Mouse (Mus musculus): ENCODE measurements around the gene Btbd9. TPM values are rescaled to one million over a fixed set of nuclear protein-coding genes. Genes with fewer than 3 reads are reported as not detected.
A peak's percentile ranks its signal among the peaks of the same experiment; 100 is the strongest.

Gene Btbd9
- total and polyA plus RNA-seq, 3 experiments, result 24.7 to 33.8 TPM; not detected in 1

GRCm38 (mm10) chr17:30530542-30530940 lies 45.7 kb downstream of the Btbd9 start:
- Histone ChIP-seq H3K79me2 (ENCODE audit: control insufficient read depth, insufficient read depth, low read length, poor library complexity) (no peaks in the 10 kb centered on the region), H3K4me3 (ENCODE audit: control insufficient read depth in 1 of 2, insufficient read depth in 1 of 2, low read depth in 2 of 2, low read length in 2 of 2) (no peak overlapping the region), H3K36me3 (ENCODE audit: control insufficient read depth in 1 of 2, insufficient read depth in 2 of 2, low read length in 2 of 2) (no peaks in the 10 kb centered on the region), H3K9me3 (replicated peaks; ENCODE audit: insufficient read depth, low read length) (no peaks in the 10 kb centered on the region), H3K9ac (ENCODE audit: control insufficient read depth, low read depth, low read length, poor library complexity, severe bottlenecking) (no peak overlapping the region), H3K4me1 (ENCODE audit: control insufficient read depth in 1 of 2, insufficient read depth in 2 of 2, low read length in 2 of 2) (no peaks in the 10 kb centered on the region), H3K27ac (ENCODE audit: control insufficient read depth, low read depth, low read length) (no peak overlapping the region), H3K27me3 (ENCODE audit: control insufficient read depth in 1 of 2, insufficient read depth in 2 of 2, low read length in 2 of 2) (no peaks in the 10 kb centered on the region)
- DNase-seq (ENCODE audit: low read depth, low spot score), result no peak
- TF ChIP-seq ZMIZ1 (IDR thresholded peaks at IDR 0.05; ENCODE audit: low read depth, low read length), result no peak
- TF ChIP-seq MAZ (IDR thresholded peaks at IDR 0.05; ENCODE audit: low read depth, low read length), result no peak
- TF ChIP-seq ETS1 (IDR thresholded peaks at IDR 0.05; ENCODE audit: low read depth, low read length), result no peak
- no peak for TF ChIP-seq CHD1 (IDR thresholded peaks at IDR 0.05; ENCODE audit: low read depth, low read length)
- no peak for TF ChIP-seq KAT2A (conservative IDR thresholded peaks at IDR 0.05; ENCODE audit: low read depth, low read length)
- no peak for TF ChIP-seq GABPA (IDR thresholded peaks at IDR 0.05; ENCODE audit: low read depth, low read length)
- TF ChIP-seq NELFE (IDR thresholded peaks at IDR 0.05; ENCODE audit: low read depth, low read length), result no peak
- TF ChIP-seq EP300 (IDR thresholded peaks at IDR 0.05; ENCODE audit: low read depth in 1 of 2, low read length in 2 of 2), result no peak
- no peak for TF ChIP-seq ELF1 (IDR thresholded peaks at IDR 0.05; ENCODE audit: low read depth, low read length)
- no peak for TF ChIP-seq UBTF (IDR thresholded peaks at IDR 0.05; ENCODE audit: borderline replicate concordance, insufficient read depth, low read depth, low read length)
- no peak for TF ChIP-seq SIN3A (IDR thresholded peaks at IDR 0.05; ENCODE audit: low read length)
- TF ChIP-seq MXI1 (IDR thresholded peaks at IDR 0.05; ENCODE audit: low read depth, low read length), result no peak
- no peak for TF ChIP-seq POLR2AphosphoS5 (IDR thresholded peaks at IDR 0.05; ENCODE audit: borderline replicate concordance, low read depth, low read length)
- no peak for TF ChIP-seq POLR2A (IDR thresholded peaks at IDR 0.05; ENCODE audit: control insufficient read depth in 1 of 2, insufficient read depth in 1 of 2, low read depth in 1 of 2, low read length in 2 of 2, poor library complexity in 1 of 2)
- TF ChIP-seq MAX (IDR thresholded peaks at IDR 0.05; ENCODE audit: low read length), result no peak
- TF ChIP-seq TBP (IDR thresholded peaks at IDR 0.05; ENCODE audit: low read depth, low read length), result no peak
- no peak for TF ChIP-seq ZNF384 (IDR thresholded peaks at IDR 0.05; ENCODE audit: low read depth, low read length)
- TF ChIP-seq ZC3H11A (IDR thresholded peaks at IDR 0.05; ENCODE audit: low read depth, low read length), result no peak
- TF ChIP-seq MYC (IDR thresholded peaks at IDR 0.05; ENCODE audit: low read depth, low read length), result no peak

- H3K9me3 ChIP-seq (replicated peaks; ENCODE audit: insufficient read depth, low read length), result no peaks in the 10 kb centered on the region
- no peak for TF ChIP-seq ELF1 (IDR thresholded peaks at IDR 0.05; ENCODE audit: low read depth, low read length)
- no peak for TF ChIP-seq CTCF (IDR thresholded peaks at IDR 0.05 in 2 of 3, conservative IDR thresholded peaks at IDR 0.05 in 1 of 3; ENCODE audit: control insufficient read depth in 1 of 3, insufficient read depth in 1 of 3, low read depth in 2 of 3, low read length in 3 of 3, poor library complexity in 1 of 3, severe bottlenecking in 1 of 3)
- no peak for TF ChIP-seq TCF12 (IDR thresholded peaks at IDR 0.05; ENCODE audit: low read depth, low read length)
- TF ChIP-seq ETS1 (IDR thresholded peaks at IDR 0.05; ENCODE audit: low read depth, low read length), result no peak
- no peak for TF ChIP-seq RAD21 (IDR thresholded peaks at IDR 0.05; ENCODE audit: low read depth, low read length)
- no peak for TF ChIP-seq USF1 (IDR thresholded peaks at IDR 0.05; ENCODE audit: low read depth, low read length)
- TF ChIP-seq MYC (IDR thresholded peaks at IDR 0.05; ENCODE audit: low read depth, low read length), result no peak
- no peak for TF ChIP-seq ZMIZ1 (IDR thresholded peaks at IDR 0.05; ENCODE audit: low read depth, low read length)
- H3K27me3 ChIP-seq (ENCODE audit: control insufficient read depth in 1 of 2, insufficient read depth in 2 of 2, low read length in 2 of 2), result no peaks in the 10 kb centered on the region
- H3K79me2 ChIP-seq (ENCODE audit: control insufficient read depth, insufficient read depth, low read length, poor library complexity), result no peaks in the 10 kb centered on the region
- no peak overlapping the region for H3K4me3 ChIP-seq (ENCODE audit: control insufficient read depth in 1 of 2, insufficient read depth in 1 of 2, low read depth in 2 of 2, low read length in 2 of 2)
- no peaks in the 10 kb centered on the region for H3K4me1 ChIP-seq (ENCODE audit: control insufficient read depth in 1 of 2, insufficient read depth in 2 of 2, low read length in 2 of 2)
- H3K36me3 ChIP-seq (ENCODE audit: control insufficient read depth in 1 of 2, insufficient read depth in 2 of 2, low read length in 2 of 2), result no peaks in the 10 kb centered on the region
- no peak overlapping the region for H3K27ac ChIP-seq (ENCODE audit: control insufficient read depth, low read depth, low read length)
- DNase-seq (ENCODE audit: low read depth, low spot score), result peak; percentile 33
- no peak overlapping the region for H3K9ac ChIP-seq (ENCODE audit: control insufficient read depth, low read depth, low read length, poor library complexity, severe bottlenecking)
These were observed 46.4 kb downstream of the Btbd9 start for GRCm38 (mm10) chr17:30529632-30530541.

Data from MEL (cell line).